Mouse (Mus musculus) left cerebral cortex, adult 8-10 months (tissue): Measurements from ENCODE around the gene Ptgir. TPM values are rescaled to one million over a fixed set of nuclear protein-coding genes. Genes with fewer than 3 reads are reported as not detected.

ENCODE experiments used
- total RNA-seq, 4 experiments: library from RNA; stranded (reverse); gene quantifications; 2 replicates each; pipeline ENCODE4 v1.2.4; 2022

The Ptgir gene
- total RNA-seq, 4 experiments from 2014 or later, result 0.11 to 0.16 (median 0.13) TPM; not detected in 1

Other genes with a start within 250 kb of the Ptgir start
- gene Ceacam15, start 230.8 kb upstream of the Ptgir start, total RNA-seq, result not detected
- under 1 TPM in 2 of 4 experiments, not detected in 2; 0.23 to 0.28 TPM for gene Ceacam9, start 184.6 kb upstream of the Ptgir start, total RNA-seq
- gene Ap2s1, start 168.1 kb upstream of the Ptgir start, total RNA-seq, result 100 to 1,000 TPM; 244 to 255 (median 248) TPM
- gene Slc1a5, start 125.2 kb upstream of the Ptgir start, total RNA-seq, result 1 to 10 TPM; 4.3 to 7.4 (median 7.0) TPM
- 100 to 1,000 TPM; 205 to 269 (median 250) TPM for gene Strn4, start 90.6 kb upstream of the Ptgir start, total RNA-seq
- gene Fkrp, start 89.8 kb upstream of the Ptgir start, total RNA-seq, result 10 to 100 TPM; 49.6 to 68.2 (median 56.9) TPM
- 1 to 10 TPM; 4.2 to 6.8 (median 5.5) TPM for gene Prkd2, start 63.6 kb upstream of the Ptgir start, total RNA-seq
- gene Dact3, start 31.2 kb upstream of the Ptgir start, total RNA-seq, result 100 to 1,000 TPM; 163 to 169 (median 166) TPM
- gene Gng8, start 14.7 kb upstream of the Ptgir start, total RNA-seq, result 1 to 10 TPM; 2.1 to 3.5 (median 3.5) TPM
- 1,000 to 10,000 TPM; 1,595 to 1,874 (median 1,737) TPM for gene Calm3, start 17.6 kb downstream of the Ptgir start, total RNA-seq
- 100 to 1,000 TPM; 270 to 304 (median 294) TPM for gene Pnmal2, start 38.2 kb downstream of the Ptgir start, total RNA-seq
- gene Pnmal1, start 53.2 kb downstream of the Ptgir start, total RNA-seq, result 100 to 1,000 TPM; 101 to 107 (median 104) TPM
- 10 to 100 TPM; 60.8 to 66.8 (median 62.2) TPM for gene Gm42372, start 76.6 kb downstream of the Ptgir start, total RNA-seq
- 1 to 10 TPM; 1.9 to 2.3 (median 2.1) TPM for gene Ccdc8, start 86.2 kb downstream of the Ptgir start, total RNA-seq
- 100 to 1,000 TPM; 149 to 165 (median 157) TPM for gene Ppp5c, start 121.4 kb downstream of the Ptgir start, total RNA-seq
- 10 to 100 TPM in 1 of 4 experiments, 1 to 10 TPM in 3; 5.9 to 11.5 (median 8.9) TPM for gene Hif3a, start 155.9 kb downstream of the Ptgir start, total RNA-seq
- 1 to 10 TPM; 4.4 to 6.5 (median 5.5) TPM for gene Psg16, start 167.6 kb downstream of the Ptgir start, total RNA-seq
- not detected for gene Ceacam3, start 243.8 kb downstream of the Ptgir start, total RNA-seq